Mouse (Mus musculus) adipocyte (in vitro differentiated cells): ENCODE results near the gene Prkag3.

Experiments used
- DNase-seq: peaks from one replicate; pipeline ENCODE4 v3.0.0-alpha.2; 2016; ENCODE audit warnings: low spot score

The Prkag3 gene

GRCm38 (mm10) chr1:74759773-74760172 is 10.8 kb upstream of the Prkag3 start:
- peak; percentile 81 for DNase-seq

DNA sequence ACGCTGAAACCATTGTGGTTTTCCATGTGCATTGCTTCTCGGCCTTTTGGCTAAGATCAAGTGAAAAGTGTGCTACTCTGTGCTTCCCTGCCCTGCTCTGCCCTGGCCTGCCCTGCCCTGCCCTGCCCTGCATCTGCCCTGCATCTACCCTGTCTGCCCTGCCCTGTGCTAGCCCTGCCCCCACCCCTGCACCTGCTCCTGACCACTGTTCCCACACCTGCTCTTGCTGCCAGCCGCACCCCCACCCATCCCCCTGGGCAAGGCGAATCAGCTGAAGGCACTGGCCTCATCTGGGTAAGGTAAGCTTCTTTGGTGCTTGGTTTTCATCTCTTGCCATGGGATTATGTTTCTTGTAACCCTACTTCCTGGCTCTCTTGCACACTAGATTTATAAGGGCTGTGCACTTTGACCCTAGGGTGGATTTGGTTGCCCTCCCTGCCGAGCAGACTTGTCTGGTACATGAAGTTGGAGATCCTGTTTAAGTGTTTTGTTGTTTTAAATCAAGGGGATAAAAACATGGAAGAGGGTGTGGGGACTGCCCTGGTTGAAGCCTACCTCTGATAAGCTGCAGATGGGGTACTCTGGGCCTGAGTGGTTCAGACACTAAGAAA is 5.3 kb upstream of the Prkag3 start:
- DNase-seq, result no peak

GRCm38 (mm10) chr1:74753266-74753974 is 4.4 kb upstream of the Prkag3 start:
- DNase-seq, result no peak

GRCm38 (mm10) chr1:74752833-74753232 is 3.8 kb upstream of the Prkag3 start:
- no peak for DNase-seq

GRCm38 (mm10) chr1:74752150-74752549 is 3.1 kb upstream of the Prkag3 start:
- DNase-seq, result no peak

GRCm38 (mm10) chr1:74750683-74751082 is 1.7 kb upstream of the Prkag3 start:
- no peak for DNase-seq

GRCm38 (mm10) chr1:74749301-74749700 is 280 bp upstream of the Prkag3 start:
- peak; percentile 70 for DNase-seq

GRCm38 (mm10) chr1:74747335-74747734 is 1.7 kb downstream of the Prkag3 start:
- no peak for DNase-seq

DNA sequence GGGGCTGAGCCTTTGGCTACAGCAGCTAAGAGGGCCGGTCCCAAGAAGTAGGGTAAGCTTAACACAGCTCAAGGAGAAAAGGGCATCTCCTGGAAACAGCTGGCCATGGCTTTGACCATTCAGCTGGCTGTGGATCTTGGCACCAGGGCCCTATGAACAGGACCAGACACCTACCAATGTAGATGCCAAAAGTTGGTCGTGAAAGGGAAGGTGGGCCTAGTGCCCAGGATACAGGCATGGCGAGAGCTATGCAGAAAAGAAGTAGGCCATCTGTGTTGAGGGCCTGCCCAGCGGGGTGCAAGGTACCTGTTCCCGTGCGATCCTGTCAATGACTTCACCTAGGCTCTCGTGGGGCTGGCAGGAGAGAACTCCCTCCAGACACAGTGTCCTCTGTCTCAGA is 8.2 kb downstream of the Prkag3 start:
- no peak for DNase-seq

GRCm38 (mm10) chr1:74737500-74737899 is 11.5 kb downstream of the Prkag3 start:
- no peak for DNase-seq

- no peak for DNase-seq
Observed at GRCm38 (mm10) chr1:74736977-74737376, 12.0 kb downstream of the Prkag3 start.

GRCm38 (mm10) chr1:74728446-74728845 is 20.6 kb downstream of the Prkag3 start:
- DNase-seq, result no peak

DNA sequence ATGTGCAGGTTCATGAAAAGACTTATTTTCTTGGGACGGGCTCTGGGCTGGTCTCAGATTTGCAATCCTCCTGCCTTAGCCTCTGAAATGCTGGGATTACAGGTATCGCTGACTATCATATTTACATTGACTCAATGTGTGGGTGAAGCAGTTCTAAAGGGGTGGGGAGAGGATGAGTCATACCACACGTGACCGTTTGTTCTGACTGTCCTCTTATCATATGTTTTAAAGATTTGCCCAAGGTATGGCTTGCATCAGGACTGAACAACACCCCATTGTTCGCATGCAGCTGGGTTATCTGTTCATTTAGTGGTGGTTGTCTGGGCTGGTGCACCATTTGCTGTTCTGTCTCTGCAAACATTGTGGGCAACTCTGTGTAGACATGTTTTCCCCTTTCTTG is 22.3 kb downstream of the Prkag3 start:
- no peak for DNase-seq

GRCm38 (mm10) chr1:74726114-74726513 is 22.9 kb downstream of the Prkag3 start:
- DNase-seq, result no peak

GRCm38 (mm10) chr1:74723748-74724147 is 25.3 kb downstream of the Prkag3 start:
- DNase-seq, result peak; percentile 26

GRCm38 (mm10) chr1:74721657-74722056 is 27.4 kb downstream of the Prkag3 start:
- DNase-seq, result no peak

DNA sequence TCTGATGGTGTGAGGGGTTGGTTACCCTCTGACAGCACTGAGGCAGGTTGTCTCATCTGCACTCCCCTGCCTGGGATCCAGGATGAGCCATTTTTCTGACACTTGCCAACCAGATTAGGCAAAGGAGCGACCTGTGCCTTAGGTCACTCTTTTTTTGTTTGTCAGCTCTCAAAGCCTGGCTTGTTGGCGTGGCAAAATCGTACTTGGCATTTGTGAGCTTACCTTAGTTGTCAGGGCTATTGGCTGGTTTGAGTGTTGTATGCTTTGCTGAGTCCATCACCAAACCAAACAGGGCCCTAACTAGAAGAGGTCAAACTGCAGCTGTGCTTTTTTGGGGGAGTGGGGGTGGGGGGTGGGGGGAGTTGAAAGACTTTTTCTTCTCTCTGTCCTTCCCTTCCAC is 29.7 kb downstream of the Prkag3 start:
- DNase-seq, result no peak

DNA sequence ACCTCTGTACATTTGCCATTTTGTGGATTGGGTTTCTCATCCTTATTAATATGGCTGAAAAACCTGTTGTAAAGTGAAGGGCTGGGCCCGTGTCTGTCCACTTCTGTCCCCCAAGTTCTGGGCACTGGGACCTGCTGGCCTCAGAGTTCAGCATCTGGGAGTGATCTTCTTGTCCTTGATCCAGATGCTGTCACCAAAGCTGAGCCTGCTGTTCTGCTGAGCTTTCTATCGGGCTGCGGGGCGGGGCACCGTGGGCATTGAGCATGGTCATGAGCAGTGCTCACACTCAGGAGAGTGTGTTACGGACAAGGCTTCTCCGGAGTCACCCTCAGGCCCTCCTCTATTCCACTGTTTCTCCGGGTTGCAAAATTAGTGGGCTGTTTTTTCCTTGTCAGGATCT is 30.9 kb downstream of the Prkag3 start:
- DNase-seq, result no peak

DNA sequence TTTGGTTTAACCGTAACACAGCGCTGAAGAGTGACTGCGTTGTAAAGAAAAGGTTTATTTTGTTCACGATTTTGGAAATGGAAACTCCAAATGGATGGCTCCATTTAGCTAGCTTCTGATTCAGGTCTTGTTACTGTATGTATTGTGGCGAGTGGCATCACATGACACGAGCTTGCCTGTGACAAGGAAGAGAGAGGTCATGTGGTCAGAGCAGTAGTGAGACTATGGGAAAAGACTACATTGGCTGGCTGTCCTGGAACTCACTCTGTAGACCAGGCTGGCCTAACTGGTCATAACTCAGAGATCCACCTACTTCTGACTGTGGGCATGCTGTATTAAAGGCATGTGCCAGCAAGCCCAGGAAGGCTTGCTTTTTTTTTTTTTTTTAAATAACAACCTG is 33.1 kb downstream of the Prkag3 start:
- DNase-seq, result no peak

- no peak for DNase-seq
Observed at GRCm38 (mm10) chr1:74715468-74715867, 33.6 kb downstream of the Prkag3 start.

DNA sequence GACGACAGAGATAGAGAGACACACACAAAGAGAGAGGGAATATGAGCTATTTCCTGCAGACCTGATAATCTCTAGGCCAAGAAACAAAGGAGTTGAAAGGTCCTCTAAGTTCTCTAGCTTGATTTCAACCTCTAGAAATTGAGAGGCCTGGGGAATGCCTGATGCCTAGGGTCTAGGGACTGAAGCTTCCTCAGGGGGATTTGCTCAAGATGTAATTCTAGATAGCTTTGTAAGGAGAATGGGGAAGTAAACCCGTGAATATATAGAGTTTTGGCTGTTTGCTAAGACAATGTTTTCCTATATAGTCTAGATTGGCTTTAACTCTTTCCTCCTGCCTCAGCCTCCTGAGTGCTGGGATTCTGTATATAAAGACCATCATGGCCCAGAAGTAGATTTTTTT is 34.1 kb downstream of the Prkag3 start:
- no peak for DNase-seq

DNA sequence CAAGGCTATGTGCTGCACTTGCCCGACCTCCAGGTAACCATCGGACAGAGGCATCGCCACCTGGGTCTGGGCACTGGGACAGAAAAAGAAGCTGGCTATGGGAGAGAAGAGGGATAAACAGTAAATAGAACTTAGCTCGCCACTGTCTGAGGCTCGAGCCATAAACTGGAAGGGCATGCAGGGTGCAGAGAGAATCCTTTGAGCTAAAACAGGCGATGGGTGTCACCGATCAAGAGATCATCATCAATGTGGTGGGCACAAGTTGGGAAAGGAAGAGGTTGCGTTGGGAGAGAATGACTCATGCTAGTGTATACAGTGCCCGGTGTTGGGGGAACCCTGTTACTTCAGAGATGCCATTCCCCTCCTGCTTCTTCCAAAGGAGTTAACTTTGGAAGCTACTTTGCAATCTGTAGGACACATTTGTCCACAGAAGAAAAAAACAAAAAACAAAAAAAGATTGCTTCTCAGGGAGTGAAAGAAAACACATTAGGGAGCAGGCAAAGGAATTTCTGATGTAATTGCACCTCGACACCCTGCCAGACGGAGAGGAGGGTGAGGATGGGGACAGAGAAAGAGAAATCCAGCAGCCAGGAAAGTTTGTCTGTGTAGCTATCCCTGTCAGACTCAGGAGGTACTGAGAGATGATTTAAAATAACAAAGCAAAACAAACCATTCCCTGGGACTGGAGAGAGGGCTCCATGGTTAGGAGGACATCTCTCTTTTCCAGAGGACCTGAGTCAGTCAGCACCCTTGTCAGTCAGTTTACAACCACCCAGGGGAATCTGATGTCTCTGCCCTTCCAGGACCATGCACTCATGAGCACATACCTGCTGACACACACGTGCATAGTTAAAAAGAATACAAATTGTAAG is 34.9 kb downstream of the Prkag3 start:
- no peak for DNase-seq
